In the genomic region with DNA sequence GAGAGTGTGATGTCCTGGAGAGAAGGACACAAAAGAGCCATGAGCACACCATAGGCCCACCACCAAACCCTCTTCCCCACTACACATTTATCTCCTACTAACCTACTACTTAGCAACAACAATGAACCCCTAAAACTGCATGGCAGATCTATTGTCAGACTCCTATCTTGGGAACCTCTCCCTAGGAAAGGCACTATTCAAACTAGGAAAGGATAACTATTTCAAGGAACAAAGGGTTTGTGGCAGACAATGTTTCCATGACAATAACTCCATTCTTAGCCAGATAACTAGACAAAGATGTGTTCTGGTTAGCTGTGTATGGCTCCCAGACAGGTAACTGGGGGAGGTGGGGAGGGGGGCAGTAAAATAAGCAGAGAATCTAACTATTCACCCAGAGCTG, we compare ENCODE assay signal across 25 mouse cellular contexts.
"Had no signal": no experiment of that assay in that cellular context is flagged by ENCODE, and none has a peak within 500 bp of the region (broad histone marks: within the 10 kb centered on the region; RNA-seq: fewer than 3 reads in every experiment).

No protein-coding gene starts in this region.

- H3K9me3 ChIP-seq: heart, embryonic 13.5 days; heart, embryonic 15.5 days; hindbrain, embryonic 13.5 days; hindbrain, embryonic 15.5 days; limb, embryonic 10.5 days; liver, embryonic 13.5 days had no signal

- H3K4me3 ChIP-seq: heart, adult 2 months; heart, embryonic 13.5 days; heart, embryonic 15.5 days; hindbrain, embryonic 13.5 days; hindbrain, embryonic 15.5 days; kidney, embryonic 15.5 days; limb, embryonic 10.5 days; limb, embryonic 12.5 days; liver, embryonic 13.5 days had no signal

- ATAC-seq: intestine, embryonic 16.5 days had no signal

- DNase-seq: gastrocnemius, postnatal 14 days; gastrocnemius, postnatal 36 days; heart, adult 2 months; heart, postnatal 14 days; heart, postnatal 36 days; kidney, adult 11 months; kidney, adult 2 months; kidney, adult 9 months; kidney, postnatal 14 days; kidney, postnatal 36 days; layer of hippocampus, adult 9-11 months; layer of hippocampus, postnatal 36 days; liver; liver, embryonic 13.5 days had no signal

- H3K27ac ChIP-seq: heart, adult 2 months; hindbrain, embryonic 13.5 days; hindbrain, embryonic 15.5 days; kidney, embryonic 15.5 days; kidney, postnatal 0 days; limb, embryonic 10.5 days; limb, embryonic 12.5 days; liver, embryonic 13.5 days had no signal

- H3K27me3 ChIP-seq: heart, embryonic 13.5 days; heart, embryonic 15.5 days; kidney, embryonic 15.5 days had no signal

- H3K9ac ChIP-seq: heart, embryonic 13.5 days; heart, embryonic 15.5 days; hindbrain, embryonic 13.5 days; hindbrain, embryonic 15.5 days; kidney, embryonic 15.5 days; limb, embryonic 12.5 days; liver, embryonic 13.5 days had no signal

- H3K4me2 ChIP-seq: heart, embryonic 11.5 days; heart, embryonic 13.5 days; heart, embryonic 15.5 days; hindbrain, embryonic 13.5 days; hindbrain, embryonic 15.5 days; kidney, embryonic 15.5 days; limb, embryonic 12.5 days; liver, embryonic 11.5 days; liver, embryonic 13.5 days had no signal

- H3K36me3 ChIP-seq: liver, embryonic 13.5 days had no signal
